Mouse (Mus musculus) embryonic fibroblast, embryonic 13.5 days (primary cell): ENCODE measurements around the gene Trnp1. TPM values are rescaled to one million over a fixed set of nuclear protein-coding genes. Genes with fewer than 3 reads are reported as not detected.
A peak's percentile ranks its signal among the peaks of the same experiment; 100 is the strongest.

ENCODE experiments used
- H3K27ac ChIP-seq: 2 replicates; pipeline ENCODE4 v1.5.1; 2012; ENCODE audit warnings: low read length, control low read depth, inconsistent platforms; ENCODE audit not compliant: insufficient read depth
- H3K4me1 ChIP-seq: 2 replicates; pipeline ENCODE4 v1.6.1; 2011; ENCODE audit warnings: low read length; ENCODE audit not compliant: control insufficient read depth, insufficient read depth
- H3K4me3 ChIP-seq: 2 replicates; pipeline ENCODE4 v1.5.1; 2011; ENCODE audit warnings: mild to moderate bottlenecking, control low read depth, low read length; ENCODE audit not compliant: insufficient read depth
- CTCF ChIP-seq: IDR thresholded peaks from 2 replicates; pipeline ENCODE4 v1.5.1; 2011; ENCODE audit warnings: mild to moderate bottlenecking, control low read depth, low read length, moderate library complexity, borderline replicate concordance; ENCODE audit not compliant: insufficient read depth
- POLR2A ChIP-seq: IDR thresholded peaks from 2 replicates; pipeline ENCODE4 v1.6.1; 2011; ENCODE audit warnings: low read depth, mild to moderate bottlenecking, control low read depth, low read length, moderate library complexity
- polyA plus RNA-seq: library from polyadenylated mRNA; stranded (reverse); fragments of >200 nt; gene quantifications from 2 replicates; pipeline ENCODE4 v1.2.4, GENCODE M21; 2011; ENCODE audit warnings: low read depth; ENCODE audit not compliant: missing spikeins, insufficient read length

Trnp1 gene
- polyA plus RNA-seq, 1 experiment = 37.4 TPM

- peak overlapping the region; percentile 49 for H3K27ac ChIP-seq
- TF ChIP-seq POLR2A (no peak; the same call in 1 of the 2 replicates), CTCF (no peak)
- no peak overlapping the region for H3K4me3 ChIP-seq
- H3K4me1 ChIP-seq = peaks cover 14% of the 10 kb centered on the region; the same call in 1 of the 2 replicates
Measured at GRCm38 (mm10) chr4:133484266-133485025, 13.9 kb downstream of the Trnp1 start.

DNA sequence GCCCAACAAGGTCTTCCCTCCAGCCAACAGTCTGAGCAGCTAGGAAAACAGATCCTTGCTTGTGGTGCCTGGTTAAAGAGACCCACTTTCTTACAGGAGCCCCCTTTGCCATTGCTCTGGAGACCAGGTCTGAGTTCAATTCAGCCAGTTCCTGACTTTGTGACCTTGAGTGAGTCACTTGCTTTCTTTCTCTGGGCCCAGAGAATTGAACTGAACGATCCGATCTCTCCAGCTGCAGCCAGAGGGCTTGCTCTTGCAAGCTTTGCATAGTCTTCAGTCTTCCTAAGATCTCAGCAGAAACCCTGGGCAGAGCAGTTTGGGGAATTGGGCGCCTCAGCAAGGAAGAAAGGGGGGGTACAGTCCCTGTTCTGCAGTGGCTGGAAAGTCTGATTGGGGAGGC lies 15.9 kb downstream of the Trnp1 start:
- TF ChIP-seq POLR2A (no peak), CTCF (no peak)
- H3K27ac ChIP-seq = no peak overlapping the region
- H3K4me3 ChIP-seq = no peak overlapping the region
- peaks cover 14% of the 10 kb centered on the region; the same call in 1 of the 2 replicates for H3K4me1 ChIP-seq

DNA sequence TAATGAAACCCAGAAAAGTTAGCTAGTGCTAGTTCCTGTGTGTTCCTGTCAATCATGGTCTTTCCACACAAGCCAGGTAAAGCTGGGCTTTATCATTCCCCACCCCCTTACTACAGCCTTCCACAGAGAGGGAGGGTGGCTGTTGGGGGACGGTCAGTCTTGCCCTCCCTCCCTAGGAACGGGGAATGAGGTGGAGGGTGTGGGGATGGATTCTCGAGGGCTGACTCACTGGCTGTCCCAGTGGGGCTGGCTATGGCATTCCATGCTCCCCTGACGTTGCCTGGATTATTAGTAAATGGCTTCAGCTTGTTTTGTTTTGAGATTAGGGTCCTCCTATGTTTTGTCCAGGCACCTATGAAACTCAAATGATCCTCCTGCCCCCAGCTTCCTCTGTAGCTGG lies 16.9 kb downstream of the Trnp1 start:
- H3K4me1 ChIP-seq = peaks cover 14% of the 10 kb centered on the region; the same call in 1 of the 2 replicates
- TF ChIP-seq POLR2A (no peak), CTCF (no peak)
- peak overlapping the region; percentile 42 for H3K27ac ChIP-seq
- peak overlapping the region; percentile 59; the same call in 1 of the 2 replicates for H3K4me3 ChIP-seq

GRCm38 (mm10) chr4:133480754-133481153 lies 17.6 kb downstream of the Trnp1 start:
- peak overlapping the region; percentile 53 for H3K27ac ChIP-seq
- TF ChIP-seq CTCF (no peak), POLR2A (0 out of 2 replicates have a peak, but pooled peaks have one; percentile 30)
- H3K4me1 ChIP-seq = peaks cover 14% of the 10 kb centered on the region; the same call in 1 of the 2 replicates
- H3K4me3 ChIP-seq = peak overlapping the region; percentile 59

GRCm38 (mm10) chr4:133480185-133480537 lies 18.2 kb downstream of the Trnp1 start:
- Histone ChIP-seq H3K4me3 (peak overlapping the region; percentile 59), H3K4me1 (peaks cover 14% of the 10 kb centered on the region; the same call in 1 of the 2 replicates), H3K27ac (peak overlapping the region; percentile 53; the same call in 1 of the 2 replicates)
- TF ChIP-seq CTCF (no peak), POLR2A (no peak)

GRCm38 (mm10) chr4:133479458-133480184 lies 18.7 kb downstream of the Trnp1 start, which contains the start of gene Tent5b:
Gene Tent5b, plus strand, starts transcription at chr4:133480132.
- peak; percentile 85 for TF ChIP-seq CTCF
- TF ChIP-seq POLR2A = peak; percentile 85
- Histone ChIP-seq H3K4me1 (peaks cover 12% of the 10 kb centered on the region; the same call in 1 of the 2 replicates), H3K27ac (peak within 1 kb of the TSS; percentile 53), H3K4me3 (peak within 1 kb of the TSS; percentile 59)

DNA sequence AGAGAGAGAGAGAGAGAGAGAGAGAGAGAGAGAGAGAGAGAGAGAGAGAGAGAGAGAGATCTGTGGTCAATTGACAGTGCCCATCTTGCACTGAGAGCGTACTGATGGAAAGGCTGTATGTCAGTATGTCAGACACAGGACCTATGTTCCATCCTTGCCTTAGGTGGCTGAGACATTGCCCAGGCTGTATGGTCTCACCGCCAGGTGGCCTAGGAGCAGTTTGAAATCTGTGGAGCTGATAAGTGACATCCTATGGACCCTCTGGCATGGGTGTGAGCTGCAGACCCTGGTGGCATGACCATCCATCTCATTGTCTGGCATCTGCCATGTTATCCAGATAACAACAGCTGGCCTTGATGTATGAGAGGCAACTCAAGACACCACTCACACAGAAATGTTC lies 24.5 kb downstream of the Trnp1 start:
- Histone ChIP-seq H3K27ac (no peak overlapping the region), H3K4me1 (no peaks in the 10 kb centered on the region), H3K4me3 (no peak overlapping the region)
- TF ChIP-seq CTCF (peak; percentile 25; the same call in 1 of the 2 replicates), POLR2A (no peak)

DNA sequence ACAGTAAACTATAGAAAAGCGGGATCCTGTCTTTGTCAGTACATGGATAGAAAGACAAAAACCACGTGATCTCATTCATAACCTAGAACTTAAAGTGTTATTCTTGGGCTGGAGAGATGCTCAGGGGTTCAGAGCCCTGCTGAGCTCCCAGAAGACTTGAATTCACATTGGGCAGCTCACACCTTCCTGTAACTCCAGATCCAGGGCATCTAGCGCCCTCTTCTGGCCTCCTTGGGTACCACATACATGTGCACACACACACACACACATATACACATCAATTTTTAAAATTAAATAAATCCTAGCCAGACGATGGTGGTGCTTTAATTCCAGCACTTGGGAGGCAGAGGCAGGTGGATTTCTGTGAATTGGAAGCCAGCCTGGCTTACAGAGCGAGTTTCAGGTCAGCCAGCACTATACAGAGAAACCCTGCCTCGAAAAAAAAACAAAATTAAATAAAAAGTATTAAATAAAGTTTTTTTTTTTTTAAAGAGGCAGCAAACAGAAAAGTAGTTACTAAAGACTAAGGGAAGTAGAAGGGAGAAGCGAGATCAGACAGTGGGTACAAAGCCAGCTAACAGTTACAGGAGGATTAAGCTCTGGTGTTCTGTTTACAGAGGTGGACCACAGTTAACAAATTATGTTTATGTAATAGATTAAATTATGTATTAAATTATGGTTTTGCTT lies 27.1 kb downstream of the Trnp1 start:
- Histone ChIP-seq H3K27ac (no peak overlapping the region), H3K4me1 (no peaks in the 10 kb centered on the region), H3K4me3 (no peak overlapping the region)
- no peak for TF ChIP-seq POLR2A
- no peak for TF ChIP-seq CTCF

DNA sequence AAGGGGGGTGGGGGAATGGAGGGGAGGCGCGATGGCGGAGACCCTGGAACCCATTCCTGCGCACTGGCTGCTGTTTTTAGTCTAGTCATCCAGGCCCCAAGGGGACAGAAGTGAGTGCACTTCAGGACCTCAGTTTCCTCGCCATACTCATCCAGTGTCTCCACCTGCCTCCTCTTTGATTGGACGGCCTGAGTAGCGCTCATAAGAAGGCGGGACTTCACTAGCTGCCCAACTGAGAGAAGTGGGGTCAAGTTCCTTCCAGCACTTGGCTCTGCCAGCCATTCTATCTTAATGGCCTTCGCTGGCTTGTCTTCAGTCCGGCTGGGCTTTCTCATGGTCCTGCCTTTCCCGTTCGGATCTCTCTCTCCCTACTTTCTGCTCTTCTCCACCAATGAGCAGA lies 29.2 kb downstream of the Trnp1 start:
- Histone ChIP-seq H3K4me1 (no peaks in the 10 kb centered on the region), H3K27ac (no peak overlapping the region), H3K4me3 (no peak overlapping the region)
- TF ChIP-seq CTCF = no peak
- no peak for TF ChIP-seq POLR2A
